7 mouse cellular contexts compared by ENCODE assay signal in genomic region chr14:25765921-25766320, GRCm38 (mm10). TPM values are rescaled to one million over a fixed set of nuclear protein-coding genes. Genes with fewer than 3 reads are reported as not detected.
DNase-seq lines count a peak whose midpoint lies in the region; ATAC-seq and TF ChIP-seq lines count a peak whose summit lies in the region.

No protein-coding gene starts in this region.

- peak; percentile 23 for DNase-seq in thymus, adult 2 months
- no peak for DNase-seq in thymus, adult 18-20 months
- DNase-seq in layer of hippocampus, postnatal 10 days (ENCODE audit: low spot score in 2 of 2), result peak; percentile 72 to 82
- DNase-seq in midbrain, embryonic 14.5 days, result peak; percentile 70
- no peak for DNase-seq in ovary, postnatal 14 days (ENCODE audit: low spot score)
- DNase-seq in spleen, adult 18-20 months, result no peak

- no peak overlapping the region for H3K27ac ChIP-seq in thymus, adult 2 months (ENCODE audit: control insufficient read depth, insufficient read depth, low read length)
- H3K27ac ChIP-seq in forebrain, embryonic 15.5 days (replicated peaks), result peak overlapping the region; percentile 55
- H3K27ac ChIP-seq in midbrain, embryonic 14.5 days (replicated peaks; ENCODE audit: low read depth, low read length), result peak overlapping the region; percentile 52

- TF ChIP-seq POLR2A in thymus, adult 2 months (IDR thresholded peaks at IDR 0.05; ENCODE audit: control insufficient read depth, extremely low read depth, insufficient read depth, low read length, poor library complexity), result no peak

- no peaks in the 10 kb centered on the region for H3K9me3 ChIP-seq in forebrain, embryonic 15.5 days
- H3K9me3 ChIP-seq in midbrain, embryonic 14.5 days (ENCODE audit: control insufficient read depth, low read length), result no peaks in the 10 kb centered on the region

- H3K9ac ChIP-seq in forebrain, embryonic 15.5 days (replicated peaks), result no peak overlapping the region
- no peak overlapping the region for H3K9ac ChIP-seq in midbrain, embryonic 14.5 days (replicated peaks; ENCODE audit: low read length)

- H3K27me3 ChIP-seq in thymus, adult 2 months (ENCODE audit: control insufficient read depth, insufficient read depth, low read length), result no peaks in the 10 kb centered on the region
- H3K27me3 ChIP-seq in forebrain, embryonic 15.5 days, result no peaks in the 10 kb centered on the region
- H3K27me3 ChIP-seq in midbrain, embryonic 14.5 days (ENCODE audit: control insufficient read depth, insufficient read depth, low read length), result no peaks in the 10 kb centered on the region

- H3K36me3 ChIP-seq in thymus, adult 2 months (ENCODE audit: control insufficient read depth, insufficient read depth, low read length), result no peaks in the 10 kb centered on the region
- no peaks in the 10 kb centered on the region for H3K36me3 ChIP-seq in forebrain, embryonic 15.5 days
- H3K36me3 ChIP-seq in midbrain, embryonic 14.5 days (ENCODE audit: control insufficient read depth, insufficient read depth, low read length), result no peaks in the 10 kb centered on the region

- TF ChIP-seq CTCF in thymus, adult 2 months (IDR thresholded peaks at IDR 0.05; ENCODE audit: borderline replicate concordance, control insufficient read depth, extremely low read depth, insufficient read depth, low read length, poor library complexity), result no peak

- H3K4me2 ChIP-seq in forebrain, embryonic 15.5 days (replicated peaks), result peak overlapping the region; percentile 95
- peak overlapping the region; percentile 98 for H3K4me2 ChIP-seq in midbrain, embryonic 14.5 days (ENCODE audit: low read length)

- ATAC-seq in forebrain, embryonic 15.5 days (replicated peaks), result peak; percentile 47
- ATAC-seq in midbrain, embryonic 14.5 days (ENCODE audit: low FRiP score, low TSS enrichment), result 0 out of 2 replicates have a peak, but pooled peaks have one; percentile 34

- H3K4me1 ChIP-seq in thymus, adult 2 months (replicated peaks; ENCODE audit: control insufficient read depth, insufficient read depth, low read length), result peaks cover 32% of the 10 kb centered on the region
- H3K4me1 ChIP-seq in forebrain, embryonic 15.5 days, result peaks cover 41% of the 10 kb centered on the region
- peaks cover 22% of the 10 kb centered on the region for H3K4me1 ChIP-seq in midbrain, embryonic 14.5 days (ENCODE audit: control insufficient read depth, insufficient read depth, low read length)

- 24% methylated on average over 8 of the region's 8 CpGs for WGBS in thymus, adult 2 months
- 8% methylated on average over 8 of the region's 8 CpGs for WGBS in forebrain, embryonic 15.5 days
- 17% methylated on average over 8 of the region's 8 CpGs for WGBS in midbrain, embryonic 14.5 days

- H3K4me3 ChIP-seq in thymus, adult 2 months (ENCODE audit: control insufficient read depth, insufficient read depth, low read length), result no peak overlapping the region
- no peak overlapping the region for H3K4me3 ChIP-seq in forebrain, embryonic 15.5 days
- no peak overlapping the region for H3K4me3 ChIP-seq in midbrain, embryonic 14.5 days (replicated peaks; ENCODE audit: low read depth, low read length)

RNA-seq across cellular contexts. Expression of gene Zcchc24, which starts 2.9 kb away (rescaled TPM):
- 26.2 and 28.9 TPM in 2 replicates for polyA plus RNA-seq in thymus, adult 2 months (2012; rRNA removed)
- 10.7 and 12.3 TPM in 2 replicates for polyA plus RNA-seq in forebrain, embryonic 15.5 days (2015; fragmentation: Nextera tagmentation; extraction: Ambion mirVana)
- total RNA-seq in layer of hippocampus, postnatal 10 days (2021), result 10 to 100 TPM; 52.0 to 55.7 TPM
- 8.1 and 13.6 TPM in 2 replicates for polyA plus RNA-seq in midbrain, embryonic 14.5 days (2014; fragmentation: Nextera tagmentation; extraction: Ambion mirVana)

Comparison
In these comparisons a context has a peak if more than half of its experiments do, and no peak if none do; other contexts are left out.
1. DNase-seq: peak in thymus, adult 2 months (single experiment), layer of hippocampus, postnatal 10 days (2 of 2) and midbrain, embryonic 14.5 days (single experiment); none in thymus, adult 18-20 months (0 of 2), ovary, postnatal 14 days (single experiment) and spleen, adult 18-20 months (0 of 2).